Mouse (Mus musculus) megakaryocyte-erythroid progenitor cell, adult 5-6 weeks (primary cell): ENCODE results near the gene Krt13. TPM values are rescaled to one million over a fixed set of nuclear protein-coding genes. Genes with fewer than 3 reads are reported as not detected.
A peak's percentile ranks its signal among the peaks of the same experiment; 100 is the strongest.

ENCODE experiments used
- ATAC-seq: replicated peaks from 2 replicates; pipeline ENCODE4 v1.8.0; 2016; ENCODE audit warnings: mild to moderate bottlenecking, inconsistent platforms; ENCODE audit not compliant: severe bottlenecking, poor library complexity, low FRiP score, low TSS enrichment
- total RNA-seq, 2 experiments: library from RNA; stranded (forward) in 1 of 2; stranded (reverse) in 1 of 2; fragments of 200-1000, 215-1000 nt in 1 of 2; fragments of >200 nt in 1 of 2; fragmentation: Nextera tagmentation in 1 of 2; gene quantifications; 2 replicates each; pipeline ENCODE4 v1.2.3; 2014 to 2017

Krt13 gene
- total RNA-seq (2014; fragmentation: Nextera tagmentation) (not detected in 2 replicates), total RNA-seq (2017) (not detected in 2 replicates)

DNA sequence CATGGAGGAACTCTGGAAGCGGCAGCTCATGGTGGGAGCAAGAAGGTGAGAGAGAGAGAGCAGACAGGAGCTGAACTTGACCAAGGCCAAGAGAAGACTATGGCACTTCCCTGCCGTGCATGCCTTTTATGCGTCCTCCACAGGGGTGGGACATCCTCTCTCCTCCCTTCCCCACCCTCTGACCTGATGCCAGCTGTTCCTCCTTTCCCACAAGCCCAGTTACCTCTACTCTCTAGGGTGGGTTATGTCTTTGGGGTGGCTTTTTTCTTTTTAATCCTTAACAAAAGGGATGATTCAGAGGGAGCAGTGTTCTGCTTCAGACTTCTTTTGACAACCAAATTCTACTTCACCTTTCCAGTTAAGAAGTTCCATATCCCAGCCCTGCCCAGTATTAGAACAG lies at the start of gene Krt13:
Gene Krt13 (minus strand): TSS at position 101 of the 400 bp plus-strand sequence.
- ATAC-seq, result no peak

DNA sequence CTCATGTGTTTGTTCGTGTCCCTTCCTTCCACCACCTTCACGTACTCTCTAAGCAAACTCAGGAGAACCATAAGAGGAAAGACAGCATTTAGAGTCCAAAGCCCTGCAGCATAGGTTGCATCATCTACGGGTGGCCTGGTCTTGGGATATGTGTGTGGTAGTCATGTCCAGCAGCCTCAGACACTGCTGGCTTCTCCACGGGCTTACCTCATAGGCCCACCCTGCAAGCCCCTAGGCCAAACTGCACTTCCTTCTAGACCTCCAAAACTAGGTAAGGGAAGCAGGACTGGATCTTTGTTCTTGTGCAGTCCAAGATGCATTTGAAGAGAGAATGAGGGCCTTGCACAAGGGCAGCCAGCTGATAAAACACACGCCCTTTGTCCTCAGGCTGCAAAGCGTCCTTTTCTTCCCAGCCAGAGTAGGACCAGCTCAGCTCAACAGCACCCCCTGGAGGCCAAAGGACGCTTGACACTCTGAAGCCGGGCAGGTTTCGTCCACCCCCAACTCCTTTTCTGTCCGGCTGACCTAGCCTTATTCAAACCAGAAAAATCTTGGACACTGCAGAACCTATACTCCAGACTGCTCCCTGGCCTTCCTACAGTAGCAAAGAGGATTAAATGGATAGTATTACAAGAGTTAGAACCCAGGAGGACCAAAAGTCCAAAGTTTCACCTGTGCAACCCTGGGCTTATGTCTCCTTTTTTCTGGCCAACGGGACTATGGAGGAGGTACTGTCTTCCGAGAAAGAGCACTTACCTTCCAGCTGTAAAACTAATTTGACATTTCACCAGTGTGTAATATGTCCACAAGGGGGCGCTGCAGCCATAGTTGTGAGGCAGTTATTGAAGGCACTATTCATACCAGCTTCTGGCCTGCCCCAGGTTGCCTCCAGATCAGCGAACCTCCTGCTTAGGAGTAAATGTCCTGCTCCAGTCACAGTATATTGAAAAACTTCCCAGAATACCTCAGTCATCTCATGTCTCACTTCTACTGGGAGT lies 47.7 kb upstream of the Krt13 start:
- peak; percentile 77 for ATAC-seq

DNA sequence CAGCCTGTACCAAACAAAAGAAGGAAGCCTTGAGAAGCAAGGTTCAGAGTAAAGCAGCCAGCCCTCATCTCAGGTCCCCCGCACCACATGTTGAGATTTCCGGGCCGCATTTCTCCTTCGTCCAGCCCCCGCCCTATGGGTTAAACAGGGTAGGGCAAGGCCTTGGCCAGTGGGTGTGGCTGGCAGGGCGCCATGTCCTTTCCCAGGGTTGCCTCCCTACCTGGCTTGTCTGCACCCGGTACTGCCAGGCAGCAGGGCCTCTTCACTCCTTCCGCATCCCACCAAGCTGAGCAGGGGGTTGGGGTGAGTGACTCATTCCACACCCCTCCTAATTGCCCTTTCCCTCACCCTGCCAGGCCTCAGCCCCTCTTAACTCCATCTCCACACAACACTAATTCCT lies 46.7 kb upstream of the Krt13 start:
- no peak for ATAC-seq

DNA sequence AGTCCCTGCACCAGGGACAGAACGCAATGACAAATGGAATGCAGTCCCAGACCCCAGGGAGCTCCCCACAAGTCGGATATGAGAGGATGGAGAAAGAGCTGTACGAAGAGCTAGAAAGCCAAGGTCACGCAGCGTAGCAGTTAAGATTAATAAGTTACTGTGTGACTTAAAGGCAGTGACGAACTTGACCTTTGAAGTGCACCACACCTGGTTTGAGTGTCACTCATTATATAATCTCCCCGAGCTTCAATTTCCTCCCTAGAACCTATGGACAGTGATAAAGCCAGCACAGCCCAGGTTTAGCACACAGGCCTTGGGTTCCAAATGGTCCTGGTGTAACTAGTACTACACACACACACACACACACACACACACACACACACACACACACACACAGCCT lies 43.0 kb upstream of the Krt13 start:
- no peak for ATAC-seq

DNA sequence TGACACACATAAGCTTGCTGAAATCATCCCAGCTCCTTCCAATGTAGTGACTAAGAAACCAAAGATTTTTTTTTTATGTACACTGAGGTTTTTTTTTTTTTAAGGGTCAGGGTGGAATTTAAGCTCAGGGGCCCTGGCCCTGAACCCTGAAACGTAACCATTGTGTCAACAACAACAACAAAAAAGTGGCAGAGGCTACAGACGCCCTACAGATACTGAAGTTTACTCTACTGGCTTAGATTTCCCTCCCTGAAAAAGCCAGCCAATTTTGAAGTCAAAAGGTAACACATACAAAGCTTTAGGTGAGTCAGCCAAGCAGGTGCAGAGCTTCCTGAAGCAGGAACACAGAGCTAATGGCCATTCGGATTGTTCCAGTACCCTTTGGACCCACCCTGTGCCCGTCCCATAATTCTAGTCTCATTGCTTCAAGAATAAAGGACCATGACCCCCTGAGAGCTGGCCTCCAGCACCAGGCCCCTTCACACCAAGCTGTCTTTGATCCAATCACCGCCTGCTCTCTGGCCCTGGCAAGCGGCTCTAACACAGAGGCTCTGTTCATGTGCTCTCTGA lies 36.6 kb upstream of the Krt13 start:
- no peak for ATAC-seq

DNA sequence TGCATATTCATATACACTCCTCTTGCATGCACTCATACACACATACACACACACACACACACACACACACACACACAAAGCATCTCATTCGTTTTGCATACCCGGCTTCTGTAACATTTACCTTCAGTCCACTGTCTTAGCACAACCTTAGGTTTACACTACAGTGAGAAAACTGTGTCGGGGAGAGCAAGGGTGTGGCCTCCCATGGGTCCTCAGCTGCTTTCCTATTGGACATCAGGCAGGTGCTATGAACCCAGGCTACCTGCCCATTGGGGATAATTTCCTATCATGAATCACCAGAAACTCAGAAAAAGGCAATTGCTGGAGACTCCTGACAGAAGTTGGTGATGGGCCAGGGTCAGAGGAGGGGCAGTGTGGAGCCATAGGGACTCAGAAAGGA lies 36.0 kb upstream of the Krt13 start:
- no peak for ATAC-seq

DNA sequence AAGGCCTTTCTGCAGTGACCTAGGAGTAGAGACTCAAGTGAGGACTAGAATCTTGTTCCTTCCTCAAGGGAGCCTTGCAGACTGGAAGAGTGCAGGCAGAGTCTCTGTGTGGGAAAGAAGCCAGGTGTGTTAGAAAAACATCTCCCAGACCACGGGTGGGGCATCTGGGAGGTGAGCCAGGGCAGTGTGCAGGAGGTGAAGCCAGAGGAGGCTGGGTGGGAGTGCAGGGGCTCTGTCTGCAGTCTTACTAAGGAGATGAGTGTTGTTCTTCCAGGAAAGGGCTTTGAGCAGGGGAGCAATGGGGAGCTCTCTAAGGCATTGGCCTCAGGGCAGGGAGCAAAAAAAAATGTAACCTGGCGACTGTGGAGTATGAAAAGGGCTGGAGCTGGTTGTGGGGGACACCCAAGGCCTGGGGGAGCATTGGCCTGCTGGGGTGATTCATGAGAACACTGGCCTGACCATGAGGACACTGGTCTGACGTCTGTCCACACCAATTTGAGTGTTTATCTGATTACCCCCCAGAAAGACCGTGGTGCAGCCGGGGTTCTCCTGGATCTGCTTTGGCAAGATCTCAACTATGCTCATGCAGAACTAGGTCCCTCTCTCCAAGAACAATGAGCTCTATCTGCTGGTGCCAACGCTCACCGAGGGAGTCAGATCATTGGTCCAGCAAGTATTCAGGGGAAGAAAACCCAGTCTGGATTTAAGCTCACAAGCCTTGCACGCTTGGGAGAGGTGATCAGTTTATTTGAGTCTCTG lies 34.3 kb upstream of the Krt13 start:
- ATAC-seq, result no peak

DNA sequence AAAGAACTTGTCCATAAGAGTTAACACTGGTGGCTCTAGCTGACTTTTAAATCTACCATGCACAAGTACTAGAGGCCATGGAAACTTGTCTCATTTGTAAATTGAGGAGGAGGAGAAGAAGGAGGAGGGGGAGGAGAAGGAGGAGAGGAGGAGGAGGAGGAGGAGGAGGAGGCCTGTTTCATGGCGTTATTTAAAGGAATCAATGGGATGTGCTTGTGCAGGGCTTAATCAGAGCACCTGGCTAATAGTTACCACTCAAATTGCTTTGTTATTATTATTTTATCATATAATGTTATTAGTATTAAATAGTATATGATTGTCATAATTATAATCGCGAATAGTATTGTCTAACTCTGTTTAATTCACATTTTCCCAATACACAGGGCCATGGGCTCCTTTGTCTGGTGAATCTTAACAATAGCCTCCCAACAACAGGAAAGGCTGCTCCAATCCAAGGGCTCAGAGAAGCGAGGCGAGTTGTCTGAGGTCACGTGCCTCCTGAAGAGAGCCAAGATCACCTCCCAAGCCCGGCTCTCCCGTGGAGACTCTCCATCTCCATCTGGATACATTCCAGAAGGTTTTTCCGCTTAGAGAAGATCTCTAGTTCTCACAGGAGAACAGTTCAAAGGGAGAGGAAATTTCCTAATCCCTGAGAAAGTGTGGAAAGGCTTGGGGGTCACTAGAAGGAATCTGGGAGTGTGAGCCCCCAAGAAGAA lies 27.4 kb upstream of the Krt13 start, which contains the start of gene Krt19:
Gene Krt19 (minus strand): TSS at position 51 of the 716 bp plus-strand sequence.
- no peak for ATAC-seq

DNA sequence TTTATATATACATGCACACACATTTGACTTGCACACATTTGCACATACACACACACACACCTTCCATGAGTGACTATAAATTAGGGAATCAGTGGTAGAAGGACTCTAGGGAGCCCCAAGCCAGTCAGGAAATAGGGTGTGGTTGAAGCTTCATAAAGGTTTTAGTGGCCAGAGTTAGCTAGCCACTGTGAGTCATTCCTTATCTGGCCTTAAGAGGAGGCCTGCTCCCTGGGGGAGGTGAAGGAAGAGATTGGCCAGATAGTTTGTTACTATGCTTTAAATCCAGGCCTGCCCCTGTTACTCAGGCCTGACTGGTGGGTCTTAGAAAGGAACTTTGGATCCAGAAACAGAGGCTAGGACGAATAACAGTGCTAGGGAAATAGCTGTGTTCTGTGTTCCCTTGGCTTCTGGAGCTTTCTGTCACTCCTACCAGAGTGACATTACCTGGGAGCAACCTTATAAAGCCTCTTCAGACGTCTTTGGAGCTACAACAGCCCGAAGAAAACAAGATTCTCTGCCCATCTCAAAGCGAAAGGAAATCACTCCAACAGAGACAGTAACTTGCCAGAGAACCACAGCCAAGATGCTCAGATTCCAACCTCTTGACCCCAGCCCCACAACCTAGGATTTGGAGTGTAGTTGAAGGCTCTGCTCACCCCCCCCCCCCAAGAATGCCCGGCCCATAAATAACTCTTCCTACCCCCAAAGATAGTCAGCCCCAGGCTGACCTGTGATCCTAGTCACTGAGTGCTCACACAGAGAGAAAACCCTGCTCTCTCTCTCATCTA lies 26.4 kb upstream of the Krt13 start:
- ATAC-seq, result no peak

DNA sequence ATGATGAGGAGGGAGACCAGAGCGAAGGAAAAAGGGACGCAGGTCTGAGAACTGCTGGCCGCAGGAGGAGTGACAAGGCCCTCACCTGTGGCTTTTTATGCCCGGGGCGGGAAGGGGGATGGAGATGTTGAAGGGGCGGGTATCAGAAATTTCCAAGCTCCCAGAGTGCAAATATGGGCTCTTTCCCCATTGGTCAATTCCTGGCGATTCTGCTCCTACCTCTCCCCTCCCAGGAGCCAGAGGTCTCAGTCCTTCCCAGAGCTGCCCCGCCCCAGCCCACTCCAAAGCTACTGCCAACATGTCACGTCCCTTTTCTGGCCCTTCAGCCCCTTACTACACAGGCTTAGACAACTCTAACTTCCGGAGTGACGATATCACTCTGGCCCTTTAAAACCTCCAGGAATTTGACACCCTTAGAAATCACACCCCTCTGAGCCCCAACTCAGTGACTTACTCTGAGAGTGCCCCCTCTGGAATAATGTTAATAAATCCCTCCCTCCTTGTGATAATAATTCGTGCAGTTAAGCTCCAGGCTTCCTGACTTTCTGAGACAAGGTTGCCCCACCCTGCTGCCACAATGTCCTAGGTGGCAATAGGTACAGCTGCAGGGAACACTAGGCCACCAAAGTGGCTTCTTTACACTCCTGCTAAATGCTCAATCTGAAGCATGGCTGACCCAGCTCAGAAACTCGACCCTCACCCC lies 24.6 kb upstream of the Krt13 start:
- ATAC-seq, result no peak

DNA sequence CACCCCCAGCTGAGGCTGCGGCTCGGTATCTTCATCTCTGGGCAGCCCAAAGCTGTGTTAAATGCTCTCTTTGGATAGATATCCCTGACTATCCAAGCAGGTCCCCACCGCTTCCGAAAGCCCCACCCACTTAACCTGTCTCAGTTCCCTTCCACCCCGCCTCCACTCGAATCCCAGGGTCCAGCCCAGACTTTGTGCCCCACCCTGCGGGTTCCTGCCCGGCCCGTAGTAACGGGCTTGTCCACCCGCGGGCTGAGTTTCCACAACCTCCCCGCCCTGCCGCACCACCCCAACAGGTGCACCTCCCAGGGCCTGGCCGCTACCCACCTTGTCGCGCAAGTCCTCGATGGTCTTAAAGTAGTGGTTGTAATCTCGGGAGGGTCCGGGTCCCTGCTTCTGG lies 23.7 kb upstream of the Krt13 start:
- no peak for ATAC-seq

DNA sequence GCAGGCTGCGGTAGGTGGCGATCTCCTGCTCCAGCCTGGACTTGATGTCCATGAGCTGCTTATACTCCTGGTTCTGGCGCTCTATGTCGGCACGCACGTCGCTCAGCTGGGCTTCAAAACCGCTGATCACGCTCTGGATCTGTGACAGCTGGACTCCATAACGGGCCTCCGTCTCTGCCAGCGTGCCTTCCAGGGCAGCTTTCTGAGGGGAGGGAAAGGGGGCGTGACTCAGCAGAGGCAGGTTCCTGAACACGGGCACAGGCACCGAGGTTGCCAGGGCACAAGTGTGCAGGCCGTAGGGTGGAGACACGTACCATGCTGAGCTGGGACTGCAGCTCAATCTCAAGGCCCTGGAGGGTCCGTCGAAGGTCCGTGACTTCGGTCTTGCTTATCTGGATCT lies 19.6 kb upstream of the Krt13 start:
- no peak for ATAC-seq

DNA sequence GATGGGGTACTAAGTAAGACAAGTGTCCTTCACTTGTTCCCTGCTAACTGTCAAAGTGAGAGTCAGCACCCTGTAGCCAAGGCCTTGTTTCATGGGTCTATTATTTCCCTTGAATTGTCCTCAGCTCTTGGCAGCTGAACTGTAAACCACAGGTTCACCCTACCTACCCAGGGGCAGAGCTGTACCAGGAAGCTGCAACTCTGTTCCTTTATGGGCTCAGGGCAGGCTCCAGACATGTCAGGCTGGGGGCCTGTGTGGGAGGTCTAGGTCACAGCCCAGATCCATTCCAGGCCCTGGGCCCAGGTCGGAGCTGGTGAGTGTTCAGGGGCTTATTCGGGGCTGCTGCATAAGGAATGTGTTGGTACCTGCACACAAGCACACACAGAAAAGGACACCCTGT lies 18.0 kb upstream of the Krt13 start:
- ATAC-seq, result no peak

DNA sequence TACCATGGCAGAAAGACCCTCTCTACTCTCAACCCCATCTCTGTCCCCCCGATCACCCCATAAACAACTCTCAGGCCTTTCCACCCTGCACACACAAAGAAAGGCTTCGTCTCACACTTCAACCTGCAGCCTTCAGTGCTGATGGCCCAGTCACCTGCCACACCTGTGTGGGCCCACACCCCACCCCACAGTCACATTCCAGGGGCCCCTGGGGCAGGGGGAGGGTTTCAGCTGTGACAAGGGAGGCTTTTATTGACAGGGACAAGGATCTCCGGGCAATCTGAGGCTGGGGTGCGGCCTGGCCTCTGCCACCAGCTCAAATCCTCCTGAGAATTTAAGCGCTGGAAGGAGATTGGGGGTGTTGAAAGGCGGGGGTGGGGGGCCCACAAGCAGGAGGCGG lies 17.4 kb upstream of the Krt13 start:
- no peak for ATAC-seq

DNA sequence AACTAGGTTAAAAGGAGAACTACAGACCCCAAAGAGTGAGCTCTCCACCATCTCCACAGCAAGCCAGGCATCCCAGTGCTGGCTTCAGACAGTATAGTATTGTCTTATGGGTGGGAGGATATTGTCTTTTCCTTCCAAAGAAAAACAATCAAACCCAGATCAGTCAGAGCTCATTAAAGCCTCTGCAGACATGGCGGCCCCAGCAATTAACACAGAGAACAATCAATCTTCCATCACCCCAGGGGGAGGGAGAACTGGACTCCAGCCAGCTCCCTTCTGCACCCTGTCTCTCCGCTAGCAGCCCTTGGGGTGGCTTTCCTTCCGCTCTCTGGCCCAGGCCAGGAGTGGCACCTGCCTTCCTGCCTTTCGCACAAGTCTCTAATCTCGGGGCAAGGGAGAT lies 16.3 kb upstream of the Krt13 start:
- no peak for ATAC-seq

DNA sequence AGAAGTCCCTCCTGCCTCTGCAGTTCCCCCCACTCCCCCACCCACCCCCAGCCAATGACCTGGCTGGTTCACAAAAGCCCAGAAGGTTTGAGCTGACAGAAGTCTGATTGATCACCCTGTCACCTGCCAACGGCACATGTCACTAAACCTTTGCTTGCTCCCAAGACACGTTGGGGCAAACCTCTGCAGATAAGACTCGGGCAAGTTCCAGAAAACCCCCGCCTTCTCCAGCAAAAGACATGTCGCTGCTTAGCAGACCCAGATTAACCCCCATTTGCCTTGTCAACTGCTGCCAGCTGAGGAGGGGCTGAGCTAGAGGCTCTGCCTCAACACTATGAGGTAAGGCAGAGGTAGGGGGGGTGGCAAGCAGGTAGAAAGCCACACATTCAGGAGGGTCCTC lies 15.2 kb upstream of the Krt13 start:
- no peak for ATAC-seq

DNA sequence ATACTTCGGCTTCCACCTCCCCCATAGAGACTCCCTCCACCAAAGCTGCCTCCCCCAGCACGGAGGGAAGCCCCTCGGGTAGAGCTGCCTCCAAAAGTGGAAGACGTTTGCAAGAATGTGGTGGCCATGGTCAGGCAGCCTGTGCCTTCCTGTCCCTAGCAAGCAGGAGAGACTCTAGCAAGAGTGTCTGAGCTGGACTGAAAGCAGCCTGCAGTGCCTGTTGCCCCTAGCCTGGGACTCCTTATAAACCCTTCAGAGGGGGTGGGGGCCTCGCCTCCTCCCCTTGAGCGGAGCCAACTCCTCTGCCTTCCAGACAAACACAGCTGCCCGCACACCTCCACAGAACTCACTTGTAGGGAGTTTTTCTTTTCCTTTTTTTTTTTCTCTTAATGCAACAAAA lies 14.4 kb upstream of the Krt13 start, which contains the start of gene Krt15:
Gene Krt15 (minus strand): TSS at position 198 of the 400 bp plus-strand sequence.
- ATAC-seq, result no peak

DNA sequence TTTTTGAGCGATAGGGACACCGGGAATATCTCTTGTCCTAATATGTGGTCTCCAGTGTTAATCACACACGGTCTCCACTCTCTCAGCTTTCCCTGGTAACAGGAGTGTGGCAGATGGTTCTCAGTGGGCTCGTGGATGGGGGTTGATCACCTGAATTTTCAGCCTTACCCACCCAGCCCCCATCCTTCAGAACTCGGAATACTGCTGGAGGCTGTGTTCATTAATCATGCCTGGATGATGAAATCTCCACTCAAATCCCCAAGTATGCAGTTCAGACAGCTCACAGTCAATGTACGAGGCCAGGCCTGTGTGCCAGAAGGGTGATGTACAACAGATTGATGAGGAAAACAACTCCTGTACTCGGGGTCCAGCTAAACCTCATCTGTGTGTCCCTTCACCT lies 3.5 kb upstream of the Krt13 start:
- ATAC-seq, result no peak
